Mouse (Mus musculus): ENCODE measurements around the gene Fpgs.

DNA sequence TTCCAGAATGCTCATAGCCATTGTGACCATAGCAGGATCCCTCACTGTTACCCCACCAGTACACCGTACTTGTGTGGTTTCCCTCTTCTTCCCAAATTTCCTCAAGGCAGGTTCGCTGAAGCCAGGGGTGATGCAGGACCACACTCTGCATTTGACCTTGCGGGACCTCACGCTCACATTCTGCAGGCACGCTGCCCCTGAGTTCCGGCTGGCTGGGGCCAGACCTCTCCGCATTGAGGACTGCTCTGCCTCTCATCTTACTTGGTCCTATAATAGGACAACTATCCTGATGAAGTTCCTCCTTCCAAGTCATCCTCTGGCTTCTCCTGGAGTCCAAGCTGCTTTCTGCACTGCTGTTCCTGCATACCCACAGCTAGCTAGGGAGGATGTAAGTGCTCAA, 67.3 kb downstream of the Fpgs start:
- TF ChIP-seq RCOR1 (IDR thresholded peaks at IDR 0.05; ENCODE audit: low read depth, low read length): no peak
- TF ChIP-seq CTCF (IDR thresholded peaks at IDR 0.05 in 2 of 3, conservative IDR thresholded peaks at IDR 0.05 in 1 of 3; ENCODE audit: control insufficient read depth in 1 of 3, insufficient read depth in 1 of 3, low read depth in 2 of 3, low read length in 3 of 3, poor library complexity in 1 of 3, severe bottlenecking in 1 of 3): no peak
- no peak for TF ChIP-seq EP300 (IDR thresholded peaks at IDR 0.05; ENCODE audit: low read depth in 1 of 2, low read length in 2 of 2)
- no peak for TF ChIP-seq POLR2A (IDR thresholded peaks at IDR 0.05; ENCODE audit: control insufficient read depth in 1 of 2, insufficient read depth in 1 of 2, low read depth in 1 of 2, low read length in 2 of 2, poor library complexity in 1 of 2)
- no peak for TF ChIP-seq SIN3A (IDR thresholded peaks at IDR 0.05; ENCODE audit: low read length)
- TF ChIP-seq MAFK (IDR thresholded peaks at IDR 0.05; ENCODE audit: borderline replicate concordance, low read depth, low read length): no peak
- TF ChIP-seq POLR2AphosphoS5 (IDR thresholded peaks at IDR 0.05; ENCODE audit: borderline replicate concordance, low read depth, low read length): no peak
- no peak for TF ChIP-seq HCFC1 (IDR thresholded peaks at IDR 0.05; ENCODE audit: low read depth, low read length)
- no peak for TF ChIP-seq MAX (IDR thresholded peaks at IDR 0.05; ENCODE audit: low read length)
- no peak for TF ChIP-seq USF1 (IDR thresholded peaks at IDR 0.05; ENCODE audit: low read depth, low read length)
- no peak for TF ChIP-seq JUND (IDR thresholded peaks at IDR 0.05; ENCODE audit: low read depth, low read length)
- no peak for TF ChIP-seq RAD21 (IDR thresholded peaks at IDR 0.05; ENCODE audit: low read depth, low read length)

Measured in MEL (cell line).